Mouse (Mus musculus) brain, adult 2 months (tissue): ENCODE data around the gene Frk.
A peak's percentile ranks its signal among the peaks of the same experiment; 100 is the strongest.
"Not testable (repeated sequence)": the region's sequence is repeated elsewhere in the genome, so short reads cannot be mapped to it uniquely, and the experiment has no call there.

Source experiments
- DNase-seq: peaks from one replicate; pipeline ENCODE4 v3.0.0; 2011; ENCODE audit warnings: low read depth, low spot score

Gene Frk

DNA sequence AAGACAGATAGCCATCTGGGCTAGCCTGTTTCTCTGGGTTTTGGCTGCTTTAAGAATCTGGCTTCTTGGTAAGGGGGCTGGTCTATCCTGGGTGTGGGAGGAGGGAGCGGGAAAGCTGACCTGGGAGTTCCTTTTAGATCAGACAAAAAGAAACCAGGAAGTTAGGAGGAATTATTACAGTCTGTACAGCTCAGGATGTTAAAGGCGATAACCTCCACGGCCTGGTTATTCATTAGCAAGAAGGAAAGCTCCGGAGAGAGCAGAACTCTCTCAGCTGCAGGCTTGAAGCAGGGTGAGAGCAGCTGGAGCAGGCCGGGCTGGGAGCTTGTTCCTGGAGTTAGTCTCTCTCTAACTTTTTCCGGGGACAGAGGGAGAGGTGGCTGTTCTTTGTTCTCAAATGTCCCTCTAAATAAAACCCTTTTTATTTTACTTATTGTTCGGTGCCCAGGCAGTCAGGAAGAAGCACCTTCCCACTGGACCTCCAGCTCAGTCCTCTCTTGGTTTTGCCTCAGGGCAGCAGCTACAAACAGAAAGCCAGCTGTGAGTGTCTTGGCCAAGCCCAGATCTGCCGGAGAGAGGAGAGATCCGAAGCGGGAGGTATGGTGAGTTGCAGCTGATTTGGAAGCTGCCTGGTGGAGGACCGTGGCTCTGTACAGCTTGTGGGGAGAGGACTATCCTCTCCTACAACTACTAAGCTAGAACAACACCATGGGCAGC is at the start of gene Frk:
Gene Frk, plus strand, starts transcription at position 103 of the 717 bp plus-strand sequence.
- DNase-seq = no peak

DNA sequence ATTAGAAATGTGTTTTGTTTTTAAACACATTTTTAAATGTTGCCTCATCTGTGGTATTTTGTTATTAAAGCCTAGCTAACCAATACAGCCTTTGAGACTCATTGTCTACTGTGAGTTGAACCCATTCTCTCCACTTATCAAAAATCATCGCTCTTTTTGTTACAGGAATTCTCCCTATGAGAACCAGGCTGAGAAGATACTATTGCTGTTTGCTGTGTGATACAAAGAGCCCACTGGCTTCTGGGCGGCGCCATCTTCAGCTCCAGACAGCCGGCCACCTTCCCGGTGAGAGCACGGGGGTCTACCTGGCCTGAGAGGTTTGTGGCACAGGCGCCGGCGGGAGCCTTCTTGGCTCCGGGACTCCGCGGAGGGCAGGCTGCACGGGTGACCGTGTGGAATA is 49.0 kb upstream of the Frk start:
- DNase-seq = not testable (repeated sequence)

DNA sequence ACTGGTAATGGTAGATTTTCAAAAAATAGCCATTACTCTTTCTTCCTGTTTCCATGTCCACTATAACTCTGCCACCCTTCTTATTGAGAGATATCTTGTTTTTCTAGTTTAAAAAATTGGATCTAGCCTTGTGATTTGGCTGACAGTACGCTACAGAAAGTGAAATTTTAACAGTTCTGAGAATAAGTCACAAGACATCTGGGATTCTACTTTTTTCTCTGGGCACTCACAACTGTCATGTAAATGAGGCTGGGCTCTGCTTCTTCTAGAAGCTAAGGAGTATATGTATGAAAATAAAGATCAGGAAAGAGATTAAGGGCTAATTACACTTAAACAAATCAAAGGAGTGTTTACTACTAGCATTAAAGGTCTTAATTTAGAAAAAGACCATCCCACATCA is 33.7 kb upstream of the Frk start:
- DNase-seq = peak; percentile 19

DNA sequence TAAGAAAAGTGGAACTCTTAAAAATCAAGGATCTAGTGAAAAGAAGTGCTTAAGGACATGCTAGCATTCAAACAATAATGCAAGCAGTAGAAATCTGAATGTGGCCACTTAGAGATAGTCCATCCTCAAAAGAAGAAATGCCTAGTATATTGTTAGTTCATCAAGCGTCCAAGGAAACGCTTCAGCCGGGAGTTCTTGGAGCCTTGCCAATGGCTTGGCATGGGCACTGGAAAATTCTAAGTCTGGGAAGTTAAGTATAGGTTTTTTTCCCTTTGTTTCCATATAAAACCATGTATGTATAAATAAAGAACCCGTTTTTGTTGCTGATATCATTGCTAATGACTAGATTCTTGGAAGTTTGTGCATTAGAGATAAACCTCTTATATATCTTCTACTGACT is 21.7 kb upstream of the Frk start:
- DNase-seq = no peak

DNA sequence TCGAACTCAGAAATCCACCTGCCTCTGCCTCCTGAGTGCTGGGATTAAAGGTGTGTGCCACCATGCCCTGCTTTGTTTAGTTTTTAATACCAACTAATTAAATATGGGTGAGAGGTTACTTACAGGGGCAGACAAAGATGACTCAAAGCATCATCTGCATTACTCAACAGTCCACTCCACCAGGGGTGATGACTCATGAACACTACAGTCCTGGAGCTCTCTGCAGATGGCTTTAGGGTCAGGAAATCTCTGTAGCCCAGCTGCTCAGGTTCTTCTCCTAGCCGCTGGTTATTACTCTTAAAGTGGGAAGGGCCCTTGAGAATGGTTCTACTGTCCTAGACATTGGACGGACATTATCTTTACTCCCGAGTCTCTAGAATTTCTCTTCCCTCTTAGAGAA is 18.9 kb upstream of the Frk start:
- DNase-seq = no peak

DNA sequence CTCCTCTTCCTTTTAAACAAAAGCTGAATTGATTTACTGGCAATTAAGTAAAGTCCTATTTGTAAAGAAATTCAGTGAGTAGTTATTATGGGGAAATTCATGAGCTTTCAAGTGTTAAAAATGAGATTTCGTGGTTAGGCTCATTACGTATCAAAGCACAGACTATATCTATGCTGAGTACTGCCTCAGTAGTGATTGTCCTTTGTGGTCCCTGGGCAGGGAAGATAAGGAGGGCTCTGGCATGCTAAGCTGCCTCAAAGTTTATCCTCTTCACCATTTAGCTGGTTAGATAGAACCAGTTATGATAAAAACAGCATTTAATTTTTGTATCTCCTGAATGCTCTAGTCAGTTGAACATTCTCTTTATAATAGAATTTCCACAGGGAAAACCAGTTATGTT is 14.2 kb upstream of the Frk start:
- DNase-seq = no peak

DNA sequence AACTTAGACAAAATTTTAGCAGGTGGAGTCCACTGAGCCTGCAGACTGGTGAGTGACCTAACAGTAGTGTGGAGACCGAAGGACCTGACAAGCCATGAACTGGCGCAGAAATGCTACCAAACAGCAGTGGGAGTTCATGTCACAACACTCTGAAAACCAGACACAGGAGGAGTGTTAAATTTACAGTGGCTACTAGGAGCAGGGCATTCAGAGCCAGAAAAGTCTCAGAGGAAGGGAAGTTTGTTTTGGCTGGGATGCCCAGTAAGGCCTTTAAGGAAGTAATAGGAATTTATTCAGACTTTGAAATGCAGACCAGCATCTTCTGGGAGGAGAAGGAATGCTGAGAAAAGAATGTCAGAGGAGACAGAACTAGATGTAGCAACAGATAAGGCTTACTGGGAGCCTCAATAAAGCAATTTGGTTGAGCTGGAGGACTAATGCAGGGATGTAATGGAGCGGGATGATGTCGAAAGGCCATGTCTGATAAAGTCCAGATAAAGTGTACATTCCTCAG is 3.2 kb upstream of the Frk start:
- DNase-seq = no peak

DNA sequence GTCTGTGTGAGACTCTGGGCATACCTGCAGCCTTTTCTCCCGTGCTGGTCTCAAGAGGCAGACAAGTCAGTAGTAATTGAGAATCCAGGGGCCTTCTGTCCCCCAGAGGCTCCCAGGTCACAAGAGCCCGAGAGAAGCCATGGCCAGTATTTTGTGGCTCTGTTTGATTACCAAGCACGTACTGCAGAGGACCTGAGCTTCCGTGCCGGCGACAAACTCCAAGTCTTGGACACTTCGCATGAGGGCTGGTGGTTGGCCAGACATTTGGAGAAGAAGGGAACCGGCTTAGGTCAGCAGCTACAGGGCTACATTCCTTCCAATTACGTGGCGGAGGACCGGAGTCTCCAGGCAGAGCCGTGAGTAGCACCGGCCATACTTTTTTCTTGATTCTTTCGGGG is 814 bp downstream of the Frk start:
- DNase-seq = no peak

DNA sequence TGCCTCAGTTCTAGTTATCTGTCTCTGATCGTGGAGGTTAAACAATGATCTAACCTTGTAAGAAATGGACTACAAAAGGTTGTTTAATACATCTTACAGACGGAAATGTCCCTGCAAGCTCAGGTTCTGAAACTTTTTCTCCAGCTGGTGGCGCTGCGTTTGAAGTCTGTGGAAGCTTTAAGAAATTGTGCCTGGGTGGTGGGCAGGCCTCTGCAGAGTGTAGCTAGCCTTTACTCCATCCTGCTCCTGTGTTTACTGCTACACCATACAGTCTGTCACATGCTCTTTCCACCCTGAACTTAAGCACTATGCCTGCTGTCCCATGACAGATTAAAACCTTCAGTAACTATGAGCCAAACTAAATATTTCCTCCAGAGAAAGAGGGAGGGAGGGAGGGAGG is 1.9 kb downstream of the Frk start:
- no peak for DNase-seq

DNA sequence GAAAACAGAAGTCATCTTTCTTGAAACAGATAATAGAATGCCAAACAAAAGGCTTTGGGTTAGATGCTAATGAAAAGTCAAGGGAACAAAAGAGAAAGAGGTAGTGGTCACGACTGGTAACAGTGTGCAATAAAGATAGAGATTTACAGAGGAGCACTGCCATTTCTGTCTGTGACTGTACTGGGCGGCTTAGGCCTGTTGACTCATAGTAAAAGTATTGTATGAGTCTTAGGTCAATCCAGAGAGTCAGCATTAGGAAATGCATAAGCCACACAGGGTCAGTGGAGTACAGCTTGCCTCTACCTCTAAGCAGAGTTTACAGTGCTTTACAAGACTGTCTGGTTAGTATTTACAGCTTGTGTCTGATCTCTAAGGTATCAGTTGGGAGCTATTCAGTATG is 24.6 kb downstream of the Frk start:
- DNase-seq = no peak

DNA sequence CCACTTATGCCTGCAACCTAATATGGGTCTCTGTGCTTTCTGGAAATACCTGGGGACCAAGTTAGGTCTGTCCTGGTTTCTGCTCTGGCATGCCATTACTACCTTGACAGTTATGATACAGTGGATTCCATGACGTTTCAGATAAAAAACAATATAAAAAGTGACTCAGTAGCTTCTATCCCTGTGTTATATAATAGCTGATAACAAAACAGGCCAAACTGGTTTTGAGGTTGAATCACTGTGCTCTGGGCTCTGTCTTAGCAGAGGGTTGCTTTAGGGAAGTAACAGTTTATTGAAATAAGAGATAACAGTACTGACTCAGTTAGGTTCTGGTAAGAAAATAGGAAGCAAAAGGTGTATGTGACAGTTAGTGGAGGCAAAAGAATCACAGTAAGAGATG is 25.4 kb downstream of the Frk start:
- no peak for DNase-seq

DNA sequence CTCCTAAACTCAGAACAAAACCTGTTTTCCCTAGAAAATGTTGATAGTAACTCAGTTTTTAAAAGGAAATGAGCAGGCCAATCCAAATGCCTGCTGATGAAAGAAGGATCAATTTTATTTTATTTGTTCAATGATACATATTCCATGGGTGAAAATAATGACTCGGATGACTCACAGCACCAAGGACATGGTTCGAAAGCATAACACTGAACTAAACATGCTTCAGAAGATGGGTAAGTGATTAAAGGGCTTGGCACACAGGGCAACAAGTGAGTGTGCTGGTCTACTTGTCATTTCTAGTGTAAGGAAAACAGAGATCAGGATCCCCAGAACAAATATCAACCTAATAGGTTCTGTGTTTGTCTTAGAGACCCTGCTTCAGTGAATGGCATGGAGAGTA is 26.1 kb downstream of the Frk start:
- no peak for DNase-seq

DNA sequence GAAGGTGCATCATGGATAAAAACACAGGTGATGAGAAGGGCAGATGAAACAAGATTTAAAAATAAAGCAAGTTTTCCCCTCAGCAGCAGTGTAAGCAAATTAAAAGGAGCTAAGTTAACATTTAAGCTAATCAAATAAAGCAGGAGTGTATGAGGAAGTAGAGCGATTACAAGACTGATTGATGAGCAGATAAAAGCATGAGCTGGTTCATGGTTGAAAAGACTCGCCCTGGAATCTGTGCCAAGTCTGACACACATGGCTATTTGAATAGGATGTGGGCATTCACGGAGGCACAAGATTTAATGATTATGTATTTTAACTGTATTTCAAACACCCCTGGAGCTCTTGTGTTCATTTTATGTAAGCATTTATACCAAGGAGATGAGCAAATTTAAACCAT is 28.0 kb downstream of the Frk start:
- no peak for DNase-seq

DNA sequence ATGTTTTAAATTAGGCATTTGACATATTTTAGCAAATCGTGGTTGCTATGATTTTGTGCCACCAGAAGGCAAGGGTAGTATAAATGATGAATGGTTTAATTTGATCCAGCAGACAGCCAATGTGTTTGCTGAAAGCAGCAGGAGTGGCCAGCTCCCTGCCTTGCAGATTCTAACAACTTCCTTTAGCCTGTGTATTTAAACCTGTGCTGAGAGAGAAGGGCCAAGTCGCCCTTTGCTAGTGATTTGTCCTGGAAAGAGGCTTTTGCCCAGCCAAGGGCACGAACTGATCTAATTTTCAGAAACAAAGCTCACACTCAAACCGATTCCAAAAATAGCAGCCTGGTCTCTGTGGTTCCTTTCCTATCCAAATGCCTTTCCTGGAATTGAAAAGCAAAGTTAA is 29.4 kb downstream of the Frk start:
- DNase-seq = peak; percentile 10

DNA sequence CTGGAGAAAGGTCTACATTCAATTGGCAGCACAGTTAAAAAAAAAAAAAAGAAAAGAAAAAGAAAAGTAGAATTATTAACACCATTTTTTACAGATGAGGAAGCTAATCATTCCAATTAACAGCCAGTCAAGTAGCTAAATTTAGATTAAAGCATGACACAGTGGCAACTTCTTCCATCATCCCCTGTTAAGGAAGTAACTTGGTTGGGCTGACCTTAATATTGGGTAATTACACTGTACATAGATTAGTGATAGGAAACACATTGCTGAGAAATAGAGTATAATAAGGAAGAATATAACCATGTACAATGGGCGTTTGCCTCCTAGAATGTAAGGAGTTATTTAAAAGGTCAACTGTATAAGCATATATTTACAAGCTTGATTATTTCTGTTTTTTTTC is 42.4 kb downstream of the Frk start:
- DNase-seq = no peak

DNA sequence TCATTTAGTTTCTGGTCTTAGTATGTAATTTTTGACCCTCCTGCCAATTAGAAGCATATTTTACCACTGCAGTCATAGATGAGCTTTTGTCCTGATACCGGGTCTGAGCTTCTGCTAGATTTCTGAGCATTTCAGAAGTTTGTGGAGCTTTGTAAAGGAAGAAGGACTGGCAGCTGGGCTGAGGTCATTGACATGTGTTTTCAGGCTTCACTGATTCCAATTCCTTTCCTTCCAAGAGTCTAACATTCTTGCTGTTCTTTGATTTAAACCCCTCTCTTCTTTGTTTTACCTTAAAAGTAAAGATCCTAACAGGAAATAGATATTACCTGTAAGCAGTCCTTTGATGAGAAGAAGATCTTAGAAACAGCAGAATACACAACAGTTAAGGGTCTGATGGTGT is 48.6 kb downstream of the Frk start:
- DNase-seq = no peak

DNA sequence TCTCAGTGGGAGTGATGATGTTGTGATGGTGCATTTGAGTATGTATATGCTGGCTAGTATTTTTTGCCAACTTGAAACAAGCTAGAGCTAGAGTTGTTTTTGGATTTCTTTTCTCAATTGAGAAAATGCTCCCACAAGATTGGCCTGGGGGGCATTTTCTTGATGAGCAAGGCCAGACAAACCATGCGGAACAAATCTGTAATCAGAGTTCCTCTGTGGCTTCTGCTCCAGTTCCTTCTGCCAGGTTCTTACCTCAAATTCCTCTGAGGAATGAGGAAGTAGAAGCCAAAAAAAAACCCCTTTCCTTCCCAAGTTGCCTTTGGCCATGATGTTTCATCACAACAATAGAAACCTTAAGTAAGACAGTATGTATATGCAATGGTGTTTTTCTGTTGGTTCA is 49.3 kb downstream of the Frk start:
- peak; percentile 5 for DNase-seq

DNA sequence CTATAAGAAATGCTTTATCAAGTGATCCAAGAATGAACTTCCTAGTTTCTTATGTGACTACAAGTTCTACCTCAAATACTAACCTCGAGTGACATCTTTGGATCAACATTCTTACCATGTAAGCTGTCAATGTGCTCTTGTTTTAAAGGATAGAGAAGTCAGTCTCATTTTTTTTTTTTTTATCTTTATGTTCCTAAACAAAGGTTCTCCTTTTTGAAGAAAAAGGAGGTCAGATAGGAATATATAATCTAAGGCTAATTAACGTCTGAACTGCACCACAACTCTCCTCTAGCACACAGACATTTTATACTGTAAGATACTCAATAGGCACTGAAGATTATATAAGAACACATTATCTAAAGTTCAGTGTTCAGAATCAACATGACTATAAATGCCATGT is 57.5 kb downstream of the Frk start:
- DNase-seq = no peak

DNA sequence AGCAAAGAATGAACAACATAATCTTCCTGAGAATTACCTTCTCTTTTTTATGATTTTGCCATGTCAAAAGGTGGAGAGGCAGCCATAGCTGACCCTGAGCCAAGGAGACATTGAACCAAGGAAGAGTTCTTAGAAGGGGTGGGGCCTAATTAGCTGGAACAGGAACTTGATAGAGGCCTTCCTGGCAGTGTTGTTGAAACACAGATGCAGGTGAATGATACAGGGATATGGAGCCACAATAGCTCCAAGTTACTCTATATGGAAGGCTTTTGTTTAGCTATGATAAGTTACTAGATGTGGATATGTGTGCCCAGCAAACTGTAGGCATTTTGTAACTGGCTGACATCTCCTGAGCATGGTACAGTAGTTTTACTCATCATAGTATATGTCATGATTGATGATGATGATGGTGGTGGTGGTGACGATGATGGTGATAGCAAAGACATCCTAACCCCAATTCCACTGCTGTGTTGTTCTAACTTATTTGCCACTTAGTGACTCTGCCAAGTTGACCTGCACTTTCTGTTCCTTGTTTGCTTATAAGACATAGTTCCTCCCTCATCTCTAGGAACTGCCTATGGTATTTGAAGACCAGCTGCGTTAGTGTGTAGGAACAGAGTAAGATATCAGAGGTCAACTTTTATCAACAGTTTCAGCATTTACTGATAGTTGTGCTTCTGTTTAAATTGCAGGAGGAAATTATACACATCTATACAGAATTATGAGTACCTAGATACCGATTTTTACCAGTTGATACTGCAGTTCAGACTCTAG is 58.7 kb downstream of the Frk start:
- no peak for DNase-seq

DNA sequence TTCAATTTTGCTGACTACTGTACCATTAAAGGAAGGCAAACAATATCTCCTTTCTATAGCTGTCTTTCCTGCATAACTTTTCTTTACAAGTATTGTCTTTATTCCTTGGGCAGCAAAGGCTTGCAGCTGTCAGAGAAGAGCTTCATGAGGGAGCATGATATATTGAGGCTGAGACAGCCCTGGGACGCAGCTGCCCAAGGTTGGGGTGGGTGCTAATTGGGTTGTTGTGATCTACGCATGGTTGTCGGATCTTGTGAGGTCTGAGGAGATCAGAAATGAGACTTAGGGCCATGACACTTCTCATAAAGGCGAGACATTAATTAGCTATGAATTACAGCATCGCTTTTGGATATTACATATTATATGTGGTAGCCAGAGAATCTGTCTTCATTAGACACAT is 67.4 kb downstream of the Frk start:
- DNase-seq = no peak

DNA sequence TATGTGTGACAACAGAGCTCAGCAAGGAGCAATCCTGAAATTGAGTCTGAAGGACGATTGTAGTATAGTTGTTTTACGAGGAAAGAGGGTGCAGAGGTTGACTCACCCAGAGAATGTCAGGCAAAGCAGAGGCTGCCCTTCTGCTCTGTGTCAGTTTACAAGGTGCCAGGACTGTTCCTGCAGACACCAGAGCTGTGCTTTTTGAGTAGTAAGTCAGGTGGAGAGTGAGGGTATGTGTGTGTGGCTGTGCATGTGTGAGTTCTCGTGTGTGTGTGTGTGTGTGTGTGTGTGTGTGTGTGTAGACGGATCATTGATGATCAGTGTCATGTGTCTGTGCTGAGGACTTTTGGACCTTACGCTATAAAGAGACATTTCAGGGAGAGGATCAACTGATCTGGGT is 68.4 kb downstream of the Frk start:
- no peak for DNase-seq

DNA sequence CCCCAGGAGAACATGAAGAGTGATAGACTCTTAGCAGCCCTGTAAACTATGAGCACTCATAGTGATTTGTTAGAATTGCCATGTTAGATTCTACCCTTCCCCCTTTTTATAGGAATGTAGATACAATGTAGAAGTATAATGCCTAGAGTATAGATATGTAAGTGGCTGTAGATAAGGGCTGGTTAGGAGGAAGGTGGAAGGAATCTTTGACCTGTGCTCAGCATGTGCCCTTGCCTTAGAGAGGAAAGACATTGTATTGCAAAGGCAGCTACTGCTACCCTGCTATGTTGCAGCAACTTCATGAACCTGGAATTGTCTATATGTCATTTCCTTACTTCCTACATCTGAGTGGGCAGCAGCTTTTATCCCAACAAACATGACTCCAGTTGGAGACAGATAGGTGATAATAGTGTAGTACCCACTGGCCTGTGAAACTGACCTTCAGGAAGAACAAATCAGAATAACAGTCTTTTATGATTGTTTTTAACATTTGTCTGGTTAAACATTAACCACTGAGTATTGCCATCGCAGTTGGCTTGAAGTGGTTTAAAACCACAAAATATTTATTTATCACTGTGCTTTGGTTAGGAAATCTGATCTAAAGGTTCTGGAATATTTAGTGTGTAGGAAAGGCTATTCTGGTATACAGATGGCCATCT is 80.4 kb downstream of the Frk start:
- DNase-seq = no peak

DNA sequence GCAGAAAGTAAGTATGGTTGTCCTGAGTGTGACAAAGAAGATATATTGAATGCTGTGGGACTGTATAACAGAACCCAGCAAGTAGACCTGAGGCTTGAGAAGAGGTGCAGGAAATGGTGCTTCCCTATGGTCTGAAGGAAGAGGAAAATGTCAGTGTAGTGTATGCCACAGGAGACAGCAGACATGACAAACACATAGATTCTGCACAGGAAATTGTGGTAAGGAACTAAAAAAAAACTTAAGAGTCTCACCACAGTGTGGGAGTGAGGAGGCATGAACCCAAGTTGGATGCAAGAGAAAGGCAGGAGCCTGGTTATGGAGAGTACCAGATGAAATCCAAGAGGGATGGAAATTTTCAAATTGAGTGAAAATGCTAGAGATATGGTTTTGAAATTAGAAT is 132.3 kb downstream of the Frk start:
- DNase-seq = no peak
